Mouse (Mus musculus) brain, embryonic 14.5 days (tissue): Measurements from ENCODE around the gene Gsdme. TPM values are rescaled to one million over a fixed set of nuclear protein-coding genes. Genes with fewer than 3 reads are reported as not detected.

Experiments used
- DNase-seq: peaks from one replicate; pipeline ENCODE4 v3.0.0-alpha.2; 2011; ENCODE audit warnings: low read depth
- CTCF ChIP-seq: fragments of 200-500 bp; IDR thresholded peaks from 2 replicates; pipeline ENCODE4 v1.5.1; 2012; ENCODE audit warnings: inconsistent platforms, mild to moderate bottlenecking, moderate library complexity, borderline replicate concordance; ENCODE audit not compliant: insufficient read depth, insufficient read length; ENCODE audit errors: extremely low read depth
- POLR2A ChIP-seq: fragments of 200-500 bp; IDR thresholded peaks from 2 replicates; pipeline ENCODE4 v1.6.1; 2012; ENCODE audit warnings: mild to moderate bottlenecking, inconsistent platforms, borderline replicate concordance; ENCODE audit not compliant: poor library complexity, insufficient read depth, insufficient read length, severe bottlenecking; ENCODE audit errors: extremely low read depth
- polyA plus RNA-seq: library from polyadenylated mRNA; depleted of rRNA; stranded (reverse); fragments of >200 nt; gene quantifications from 2 replicates; pipeline ENCODE4 v1.2.3, GENCODE M21; 2012

Gsdme gene
- polyA plus RNA-seq, 1 experiment: 21.3 TPM

DNA sequence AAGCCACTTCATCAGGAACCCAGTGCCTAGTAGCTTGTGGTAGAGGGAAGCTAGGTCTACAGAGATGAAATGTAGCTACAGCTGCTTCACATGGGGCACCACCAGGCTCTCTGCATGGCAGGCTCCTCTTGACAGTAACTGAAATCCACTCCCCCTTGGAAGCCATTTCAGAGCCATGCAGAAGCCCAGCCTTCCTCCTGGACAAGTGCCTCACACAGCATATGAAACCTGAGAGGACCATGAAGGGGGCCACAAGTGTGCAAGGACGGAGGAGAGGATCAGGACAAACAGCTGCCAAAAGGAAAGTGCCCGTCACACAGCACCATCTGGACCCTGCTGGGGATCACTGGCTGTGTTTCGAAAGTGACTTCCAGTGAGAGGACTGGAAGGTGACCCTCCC, 45.0 kb downstream of the Gsdme start:
- TF ChIP-seq CTCF (no peak), POLR2A (no peak)
- no peak for DNase-seq

GRCm38 (mm10) chr6:50215986-50216385, 47.7 kb downstream of the Gsdme start:
- DNase-seq: no peak
- TF ChIP-seq CTCF (no peak), POLR2A (no peak)

DNA sequence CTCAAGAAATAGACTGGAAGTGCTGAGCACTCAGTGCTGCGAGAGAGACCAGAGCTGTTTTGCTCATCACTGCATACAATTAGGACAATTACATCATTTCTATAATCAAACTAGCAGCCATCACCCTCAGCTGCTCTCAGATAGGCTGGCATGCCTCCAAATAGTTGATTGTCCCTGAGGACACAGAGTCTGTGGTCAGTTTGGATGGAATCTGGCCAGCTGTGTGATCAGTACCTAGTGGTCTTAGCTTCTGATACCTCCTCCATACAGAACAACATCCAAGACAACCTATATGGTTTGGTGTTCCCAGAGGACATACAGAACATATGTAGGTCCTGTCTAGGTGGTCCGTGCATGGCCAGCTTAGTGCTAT, 48.3 kb downstream of the Gsdme start:
- TF ChIP-seq CTCF (no peak), POLR2A (no peak)
- DNase-seq: peak; percentile 3

- TF ChIP-seq CTCF (no peak), POLR2A (no peak)
- peak; percentile 1 for DNase-seq
Measured at GRCm38 (mm10) chr6:50214711-50215372, 48.8 kb downstream of the Gsdme start.

DNA sequence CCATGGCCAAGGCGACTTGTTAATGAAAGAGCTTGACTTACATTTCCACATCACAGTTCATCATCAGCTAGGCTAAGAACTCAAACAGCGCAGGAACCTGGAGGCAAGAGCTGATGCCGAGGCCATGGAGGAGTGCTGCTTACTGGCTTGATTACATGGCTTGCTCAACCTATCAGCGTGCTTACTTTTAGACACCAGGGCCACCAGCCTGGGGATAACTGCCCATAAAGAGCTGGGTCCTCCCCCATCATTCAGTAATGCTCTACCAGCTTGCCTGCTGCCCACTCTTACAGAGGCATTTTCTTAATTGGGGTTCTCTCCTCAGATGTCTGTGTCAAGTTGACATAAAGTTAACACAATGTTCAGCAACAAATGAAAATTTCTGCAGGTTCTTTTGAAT, 58.6 kb downstream of the Gsdme start:
- DNase-seq: no peak
- no peak for TF ChIP-seq CTCF
- TF ChIP-seq POLR2A: no peak

DNA sequence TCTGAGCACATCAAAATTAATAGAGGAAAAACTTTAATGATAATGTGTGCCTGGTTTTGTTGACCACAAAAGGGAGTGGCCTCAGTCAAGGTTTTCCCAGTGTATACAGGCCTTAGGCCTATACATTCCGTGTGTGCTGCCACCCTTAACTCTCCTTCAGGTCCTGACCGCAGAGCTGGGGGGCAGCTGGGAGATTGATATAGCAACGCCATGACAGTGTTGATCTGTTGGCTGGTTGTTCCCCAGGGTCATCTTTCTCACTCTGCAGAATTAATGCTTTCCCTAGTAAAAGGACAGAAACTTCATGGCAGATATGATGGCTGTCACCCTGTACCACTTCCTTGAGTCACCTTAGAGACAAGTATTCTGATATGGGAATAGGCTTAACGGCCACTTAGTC, 59.3 kb downstream of the Gsdme start:
- DNase-seq: no peak
- TF ChIP-seq CTCF (no peak), POLR2A (no peak)

- no peak for TF ChIP-seq POLR2A
- no peak for TF ChIP-seq CTCF
- no peak for DNase-seq
Measured at GRCm38 (mm10) chr6:50193851-50194250, 69.8 kb downstream of the Gsdme start.

GRCm38 (mm10) chr6:50192822-50193221, 70.8 kb downstream of the Gsdme start:
- no peak for TF ChIP-seq POLR2A
- no peak for TF ChIP-seq CTCF
- no peak for DNase-seq

DNA sequence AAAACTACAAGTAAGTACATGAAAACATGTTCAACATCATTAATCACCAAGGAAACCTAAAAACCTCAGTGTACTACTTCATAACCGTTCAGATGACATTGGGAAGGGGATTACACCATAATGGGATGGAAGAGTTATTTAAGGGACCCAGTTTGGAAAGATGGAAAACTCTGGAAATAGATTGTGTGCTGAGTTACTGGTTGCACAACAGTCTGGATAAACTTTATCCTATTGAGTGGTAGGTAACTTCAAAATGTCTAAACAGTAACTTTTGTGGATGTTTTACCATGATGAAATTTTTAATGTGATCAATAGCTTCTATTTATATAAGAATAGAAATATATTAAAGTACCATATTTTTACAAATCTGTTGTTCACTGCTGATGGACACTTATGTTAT, 71.5 kb downstream of the Gsdme start:
- DNase-seq: no peak
- no peak for TF ChIP-seq CTCF

DNA sequence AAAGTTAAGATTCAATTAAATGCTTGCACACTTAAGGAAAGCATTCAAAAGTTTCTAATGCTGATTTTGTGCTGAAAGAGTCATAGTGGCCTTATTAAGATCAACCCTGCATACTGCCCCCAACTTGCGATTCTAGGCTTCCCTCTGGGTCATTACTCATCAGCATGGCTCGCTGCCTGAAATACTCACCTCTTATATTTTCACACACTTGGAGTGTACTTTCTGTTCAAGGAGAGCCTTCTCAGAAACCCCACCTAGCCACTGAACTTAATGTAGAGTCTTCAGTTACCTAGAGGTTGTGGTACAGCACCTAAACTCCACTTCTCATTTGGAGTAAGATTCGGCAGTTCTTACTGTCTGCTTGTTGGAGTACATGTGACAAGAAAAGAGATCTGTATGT, 72.1 kb downstream of the Gsdme start:
- no peak for DNase-seq
- no peak for TF ChIP-seq POLR2A
- no peak for TF ChIP-seq CTCF

- TF ChIP-seq CTCF (no peak), POLR2A (no peak)
Measured at GRCm38 (mm10) chr6:50189376-50189775, 74.3 kb downstream of the Gsdme start.

DNA sequence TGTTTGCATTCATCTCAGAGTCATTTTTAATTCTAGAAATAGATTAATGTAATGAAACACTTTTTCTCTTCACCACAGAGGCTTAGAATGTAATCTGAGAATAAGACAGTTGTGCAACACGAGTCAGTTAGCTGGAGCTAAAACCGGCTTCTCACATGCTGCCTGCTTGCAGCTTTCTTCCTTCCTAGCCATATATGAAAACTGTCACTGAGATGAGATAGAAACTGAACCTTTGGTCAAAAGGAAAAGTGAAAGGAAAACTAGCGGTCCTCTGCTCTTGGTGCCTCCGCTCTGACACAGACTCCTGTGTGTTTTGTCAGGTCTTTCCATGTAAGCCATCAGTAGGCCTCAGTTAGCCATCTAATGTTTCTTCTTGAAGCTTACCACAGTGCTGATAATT, 75.7 kb downstream of the Gsdme start:
- no peak for TF ChIP-seq CTCF
- no peak for TF ChIP-seq POLR2A
- DNase-seq: no peak

More at GRCm38 (mm10) chr6:50189376-50189775, 74.3 kb downstream of the Gsdme start:
- DNase-seq: no peak
